ENCODE assay signal across 24 mouse cellular contexts in genomic region chr14:105993124-105993523, GRCm38 (mm10).
DNase-seq lines count a peak whose midpoint lies in the region; ATAC-seq lines count a peak whose summit lies in the region.
"Had no signal": no experiment of that assay in that cellular context is flagged by ENCODE, and none has a peak within 500 bp of the region (broad histone marks: within the 10 kb centered on the region; RNA-seq: fewer than 3 reads in every experiment).

No protein-coding gene starts in this region.

- peak overlapping the region; percentile 17; the same call in 1 of the 2 replicates for H3K27ac ChIP-seq in limb, embryonic 12.5 days
- no peak overlapping the region for H3K27ac ChIP-seq in limb, embryonic 10.5 days
- peak overlapping the region; percentile 24; the same call in 1 of the 2 replicates for H3K27ac ChIP-seq in brown adipose tissue, adult 24 weeks (replicated peaks; ENCODE audit: low read depth, low read length)
- H3K27ac ChIP-seq: forebrain, embryonic 13.5 days; heart, embryonic 13.5 days; hindbrain, embryonic 14.5 days; left cerebral cortex, adult 2 months; midbrain, embryonic 13.5 days; neural tube, embryonic 13.5 days; stomach, embryonic 15.5 days had no signal

- H3K4me3 ChIP-seq in limb, embryonic 12.5 days (replicated peaks) = no peak overlapping the region
- no peak overlapping the region for H3K4me3 ChIP-seq in limb, embryonic 10.5 days
- no peak overlapping the region for H3K4me3 ChIP-seq in brown adipose tissue, adult 24 weeks (ENCODE audit: insufficient read depth, low read depth, low read length)
- H3K4me3 ChIP-seq: forebrain, embryonic 13.5 days; heart, embryonic 13.5 days; left cerebral cortex, adult 2 months; midbrain, embryonic 13.5 days; neural tube, embryonic 13.5 days; stomach, embryonic 15.5 days had no signal

- no peak overlapping the region for H3K9ac ChIP-seq in limb, embryonic 12.5 days (replicated peaks)
- H3K9ac ChIP-seq: forebrain, embryonic 13.5 days; heart, embryonic 13.5 days; hindbrain, embryonic 14.5 days; midbrain, embryonic 13.5 days; neural tube, embryonic 13.5 days; stomach, embryonic 15.5 days had no signal

- no peaks in the 10 kb centered on the region for H3K4me1 ChIP-seq in limb, embryonic 12.5 days (replicated peaks)
- no peaks in the 10 kb centered on the region for H3K4me1 ChIP-seq in limb, embryonic 10.5 days
- no peaks in the 10 kb centered on the region for H3K4me1 ChIP-seq in brown adipose tissue, adult 24 weeks (ENCODE audit: control insufficient read depth, insufficient read depth, insufficient read length, low read length)
- H3K4me1 ChIP-seq: forebrain, embryonic 13.5 days; heart, embryonic 13.5 days; midbrain, embryonic 13.5 days; neural tube, embryonic 13.5 days; stomach, embryonic 15.5 days had no signal

- peak; percentile 47; the same call in 1 of the 2 replicates for ATAC-seq in limb, embryonic 12.5 days (ENCODE audit: insufficient number of reproducible peaks, insufficient read depth, low FRiP score, low TSS enrichment, low read depth)
- ATAC-seq: activated CD4-positive, CD25-positive, alpha-beta regulatory T cell, adult 4 months; forebrain, embryonic 13.5 days; intestine, postnatal 0 days; midbrain, embryonic 13.5 days had no signal

- WGBS in limb, embryonic 12.5 days = 57% methylated on average over 3 of the region's 3 CpGs
- WGBS in limb, embryonic 10.5 days = 86% methylated on average over 3 of the region's 3 CpGs

- no peak overlapping the region for H3K4me2 ChIP-seq in limb, embryonic 12.5 days
- H3K4me2 ChIP-seq: forebrain, embryonic 13.5 days; heart, embryonic 13.5 days; hindbrain, embryonic 14.5 days; liver, embryonic 11.5 days; midbrain, embryonic 13.5 days; neural tube, embryonic 13.5 days; stomach, embryonic 15.5 days had no signal

- no peaks in the 10 kb centered on the region for H3K36me3 ChIP-seq in limb, embryonic 12.5 days
- H3K36me3 ChIP-seq in limb, embryonic 10.5 days = no peaks in the 10 kb centered on the region
- H3K36me3 ChIP-seq: heart, embryonic 13.5 days; midbrain, embryonic 13.5 days; neural tube, embryonic 13.5 days; stomach, embryonic 15.5 days had no signal

- no peak for DNase-seq in limb, embryonic 10.5 days (ENCODE audit: low spot score)
- peak; percentile 30 for DNase-seq in gastrocnemius, postnatal 25 days
- DNase-seq in skeletal muscle tissue, adult 2 months (ENCODE audit: low read depth, low spot score) = peak; percentile 73
- no peak for DNase-seq in retina, postnatal 1 day
- DNase-seq: adrenal gland, adult 2 months; adrenal gland, postnatal 36 days; B cell, adult 2 months; cerebellum, adult 2 months; cerebellum, postnatal 14 days; kidney, postnatal 14 days; layer of hippocampus, adult 9-11 months; right cerebral cortex, postnatal 14 days had no signal

- no peaks in the 10 kb centered on the region for H3K9me3 ChIP-seq in limb, embryonic 12.5 days
- H3K9me3 ChIP-seq in limb, embryonic 10.5 days (replicated peaks) = no peaks in the 10 kb centered on the region
- H3K9me3 ChIP-seq: forebrain, embryonic 13.5 days; heart, embryonic 13.5 days; midbrain, embryonic 13.5 days; neural tube, embryonic 13.5 days; stomach, embryonic 15.5 days had no signal

- no peaks in the 10 kb centered on the region for H3K27me3 ChIP-seq in limb, embryonic 12.5 days
- H3K27me3 ChIP-seq in limb, embryonic 10.5 days (ENCODE audit: low read depth, poor library complexity, severe bottlenecking) = no peaks in the 10 kb centered on the region
- H3K27me3 ChIP-seq: forebrain, embryonic 13.5 days; heart, embryonic 13.5 days; midbrain, embryonic 13.5 days; neural tube, embryonic 13.5 days; stomach, embryonic 15.5 days had no signal

Comparison
In these comparisons a context has a peak if more than half of its experiments do, and no peak if none do; other contexts are left out.
1. DNase-seq: peak in gastrocnemius, postnatal 25 days (single experiment) and skeletal muscle tissue, adult 2 months (single experiment); none in limb, embryonic 10.5 days (single experiment) and retina, postnatal 1 day (single experiment).